Mouse (Mus musculus): ENCODE measurements around the gene Trim25. TPM values are rescaled to one million over a fixed set of nuclear protein-coding genes. Genes with fewer than 3 reads are reported as not detected.

Trim25 gene
- polyA plus RNA-seq, 1 experiment: 2.5 TPM

GRCm38 (mm10) chr11:89003078-89003477, 3.9 kb downstream of the Trim25 start:
- Histone ChIP-seq H3K4me3 (replicated peaks; ENCODE audit: insufficient read depth, low read depth, low read length) (no peak overlapping the region), H3K4me1 (ENCODE audit: control insufficient read depth, insufficient read depth, low read length) (no peaks in the 10 kb centered on the region), H3K27ac (ENCODE audit: insufficient read depth, low read length) (no peak overlapping the region), H3K27me3 (ENCODE audit: control insufficient read depth, insufficient read depth, low read length) (no peaks in the 10 kb centered on the region)
- TF ChIP-seq POLR2A (IDR thresholded peaks at IDR 0.05; ENCODE audit: borderline replicate concordance, insufficient read depth, low read length) (no peak), CTCF (IDR thresholded peaks at IDR 0.05; ENCODE audit: borderline replicate concordance, insufficient read depth, low read depth, low read length) (no peak)
- WGBS: 22% methylated on average over 6 of the region's 6 CpGs
- no peak for DNase-seq

GRCm38 (mm10) chr11:89003726-89004125, 4.5 kb downstream of the Trim25 start:
- Histone ChIP-seq H3K4me1 (ENCODE audit: control insufficient read depth, insufficient read depth, low read length) (no peaks in the 10 kb centered on the region), H3K4me3 (replicated peaks; ENCODE audit: insufficient read depth, low read depth, low read length) (no peak overlapping the region), H3K27me3 (ENCODE audit: control insufficient read depth, insufficient read depth, low read length) (no peaks in the 10 kb centered on the region), H3K27ac (ENCODE audit: insufficient read depth, low read length) (no peak overlapping the region)
- no peak for DNase-seq
- 41% methylated on average over 4 of the region's 4 CpGs for WGBS
- no peak for TF ChIP-seq CTCF (IDR thresholded peaks at IDR 0.05; ENCODE audit: borderline replicate concordance, insufficient read depth, low read depth, low read length)
- no peak for TF ChIP-seq POLR2A (IDR thresholded peaks at IDR 0.05; ENCODE audit: borderline replicate concordance, insufficient read depth, low read length)

- no peaks in the 10 kb centered on the region for H3K27me3 ChIP-seq (ENCODE audit: control insufficient read depth, insufficient read depth, low read length)
- no peak for DNase-seq
- no peak overlapping the region for H3K4me3 ChIP-seq (replicated peaks; ENCODE audit: insufficient read depth, low read depth, low read length)
- H3K4me1 ChIP-seq (ENCODE audit: control insufficient read depth, insufficient read depth, low read length): no peaks in the 10 kb centered on the region
- TF ChIP-seq CTCF (IDR thresholded peaks at IDR 0.05; ENCODE audit: borderline replicate concordance, insufficient read depth, low read depth, low read length): no peak
- no peak for TF ChIP-seq POLR2A (IDR thresholded peaks at IDR 0.05; ENCODE audit: borderline replicate concordance, insufficient read depth, low read length)
- H3K27ac ChIP-seq (ENCODE audit: insufficient read depth, low read length): no peak overlapping the region
- 89% methylated on average over 5 of the region's 5 CpGs for WGBS
Measured at GRCm38 (mm10) chr11:89005473-89005872, 6.3 kb downstream of the Trim25 start.

- DNase-seq: no peak
- H3K27ac ChIP-seq (ENCODE audit: insufficient read depth, low read length): no peak overlapping the region
- no peak overlapping the region for H3K4me3 ChIP-seq (replicated peaks; ENCODE audit: insufficient read depth, low read depth, low read length)
- H3K27me3 ChIP-seq (ENCODE audit: control insufficient read depth, insufficient read depth, low read length): no peaks in the 10 kb centered on the region
- no peaks in the 10 kb centered on the region for H3K4me1 ChIP-seq (ENCODE audit: control insufficient read depth, insufficient read depth, low read length)
- TF ChIP-seq CTCF (IDR thresholded peaks at IDR 0.05; ENCODE audit: borderline replicate concordance, insufficient read depth, low read depth, low read length) (no peak), POLR2A (IDR thresholded peaks at IDR 0.05; ENCODE audit: borderline replicate concordance, insufficient read depth, low read length) (no peak)
Measured at GRCm38 (mm10) chr11:89006404-89006803, 7.2 kb downstream of the Trim25 start.

- no peaks in the 10 kb centered on the region for H3K4me1 ChIP-seq (ENCODE audit: control insufficient read depth, insufficient read depth, low read length)
- H3K27me3 ChIP-seq (ENCODE audit: control insufficient read depth, insufficient read depth, low read length): no peaks in the 10 kb centered on the region
- TF ChIP-seq CTCF (IDR thresholded peaks at IDR 0.05; ENCODE audit: borderline replicate concordance, insufficient read depth, low read depth, low read length) (no peak), POLR2A (IDR thresholded peaks at IDR 0.05; ENCODE audit: borderline replicate concordance, insufficient read depth, low read length) (no peak)
- no peak for DNase-seq
- no peak overlapping the region for H3K4me3 ChIP-seq (replicated peaks; ENCODE audit: insufficient read depth, low read depth, low read length)
- no peak overlapping the region for H3K27ac ChIP-seq (ENCODE audit: insufficient read depth, low read length)
- WGBS: 82% methylated on average over 3 of the region's 3 CpGs
Measured at GRCm38 (mm10) chr11:89007582-89007981, 8.4 kb downstream of the Trim25 start.

GRCm38 (mm10) chr11:89009066-89009465, 9.9 kb downstream of the Trim25 start:
- H3K4me3 ChIP-seq (replicated peaks; ENCODE audit: insufficient read depth, low read depth, low read length): no peak overlapping the region
- 87% methylated on average over 9 of the region's 9 CpGs for WGBS

GRCm38 (mm10) chr11:89009496-89009895, 10.3 kb downstream of the Trim25 start:
- Histone ChIP-seq H3K4me3 (replicated peaks; ENCODE audit: insufficient read depth, low read depth, low read length) (no peak overlapping the region), H3K27me3 (ENCODE audit: control insufficient read depth, insufficient read depth, low read length) (no peaks in the 10 kb centered on the region), H3K4me1 (ENCODE audit: control insufficient read depth, insufficient read depth, low read length) (no peaks in the 10 kb centered on the region), H3K27ac (ENCODE audit: insufficient read depth, low read length) (no peak overlapping the region)
- TF ChIP-seq CTCF (IDR thresholded peaks at IDR 0.05; ENCODE audit: borderline replicate concordance, insufficient read depth, low read depth, low read length) (no peak), POLR2A (IDR thresholded peaks at IDR 0.05; ENCODE audit: borderline replicate concordance, insufficient read depth, low read length) (no peak)
- WGBS: 81% methylated on average over 7 of the region's 7 CpGs
- DNase-seq: no peak

More at GRCm38 (mm10) chr11:89009066-89009465, 9.9 kb downstream of the Trim25 start:
- no peak for DNase-seq
- Histone ChIP-seq H3K4me1 (ENCODE audit: control insufficient read depth, insufficient read depth, low read length) (no peaks in the 10 kb centered on the region), H3K27me3 (ENCODE audit: control insufficient read depth, insufficient read depth, low read length) (no peaks in the 10 kb centered on the region), H3K27ac (ENCODE audit: insufficient read depth, low read length) (no peak overlapping the region)
- TF ChIP-seq POLR2A (IDR thresholded peaks at IDR 0.05; ENCODE audit: borderline replicate concordance, insufficient read depth, low read length): no peak
- no peak for TF ChIP-seq CTCF (IDR thresholded peaks at IDR 0.05; ENCODE audit: borderline replicate concordance, insufficient read depth, low read depth, low read length)

- WGBS: 85% methylated on average over 5 of the region's 5 CpGs
- Histone ChIP-seq H3K4me1 (ENCODE audit: control insufficient read depth, insufficient read depth, low read length) (no peaks in the 10 kb centered on the region), H3K27me3 (ENCODE audit: control insufficient read depth, insufficient read depth, low read length) (no peaks in the 10 kb centered on the region), H3K27ac (ENCODE audit: insufficient read depth, low read length) (no peak overlapping the region), H3K4me3 (replicated peaks; ENCODE audit: insufficient read depth, low read depth, low read length) (no peak overlapping the region)
- TF ChIP-seq CTCF (IDR thresholded peaks at IDR 0.05; ENCODE audit: borderline replicate concordance, insufficient read depth, low read depth, low read length) (no peak), POLR2A (IDR thresholded peaks at IDR 0.05; ENCODE audit: borderline replicate concordance, insufficient read depth, low read length) (no peak)
- DNase-seq: no peak
Measured at GRCm38 (mm10) chr11:89012241-89012640, 13.1 kb downstream of the Trim25 start.
